Mouse (Mus musculus): ENCODE measurements around the gene Il17d. TPM values are rescaled to one million over a fixed set of nuclear protein-coding genes. Genes with fewer than 3 reads are reported as not detected.

Gene Il17d
- polyA plus RNA-seq, 1 experiment from 2014 or later, result 1.6 TPM

DNA sequence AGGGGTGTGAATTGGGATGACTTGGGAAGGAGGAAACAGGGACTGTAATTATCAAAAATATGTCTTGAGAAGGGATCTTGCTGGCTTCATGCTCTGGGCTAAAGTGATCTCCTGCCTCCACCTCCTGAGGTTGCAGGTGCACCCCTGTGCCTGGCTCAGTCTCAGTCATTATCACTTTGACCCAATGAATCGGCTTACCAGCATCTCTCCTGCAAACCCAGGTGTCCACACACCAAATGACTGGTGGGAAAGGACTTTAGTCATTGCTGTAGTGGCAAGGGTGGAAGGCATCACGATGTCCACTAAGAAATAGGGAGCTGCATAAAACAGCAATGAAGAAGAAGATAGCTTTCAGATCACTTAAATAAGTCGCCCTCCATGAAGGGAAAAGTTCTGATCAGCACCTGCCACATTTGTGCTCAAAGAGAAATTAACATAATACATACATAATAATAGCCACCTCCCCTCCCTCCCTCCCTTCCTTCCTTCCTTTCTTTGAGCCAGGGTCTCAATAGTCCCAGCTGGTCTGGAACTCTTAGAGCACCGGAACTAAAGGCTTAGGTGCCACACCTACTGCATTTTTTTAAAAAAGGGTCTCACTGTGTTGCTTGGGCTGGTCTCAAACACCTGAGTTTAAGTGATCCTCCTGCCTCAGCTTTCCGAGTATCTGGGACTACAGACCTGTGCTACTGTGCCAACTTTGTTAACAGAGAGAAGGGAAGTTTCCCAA lies 5.4 kb downstream of the Il17d start:
- Histone ChIP-seq H3K4me3 (ENCODE audit: low read depth, low read length) (no peak overlapping the region), H3K27ac (replicated peaks; ENCODE audit: low read depth, low read length) (no peak overlapping the region), H3K36me3 (replicated peaks; ENCODE audit: control insufficient read depth, insufficient read depth, low read depth, low read length) (no peaks in the 10 kb centered on the region), H3K4me2 (ENCODE audit: low read depth, low read length) (no peak overlapping the region), H3K9ac (replicated peaks; ENCODE audit: low read length) (no peak overlapping the region), H3K9me3 (replicated peaks; ENCODE audit: control insufficient read depth, low read length) (no peaks in the 10 kb centered on the region), H3K27me3 (ENCODE audit: control insufficient read depth, insufficient read depth, low read length) (peaks cover 4% of the 10 kb centered on the region), H3K4me1 (ENCODE audit: control insufficient read depth, insufficient read depth, low read length) (no peaks in the 10 kb centered on the region)
- no peak for DNase-seq (ENCODE audit: low spot score)
- ATAC-seq (replicated peaks; ENCODE audit: insufficient number of reproducible peaks, low FRiP score, low TSS enrichment, low read depth), result no peak
- 73% methylated on average over 5 of the region's 5 CpGs for WGBS

- Histone ChIP-seq H3K9ac (replicated peaks; ENCODE audit: low read length) (no peak overlapping the region), H3K4me2 (ENCODE audit: low read depth, low read length) (no peak overlapping the region), H3K4me3 (ENCODE audit: low read depth, low read length) (no peak overlapping the region), H3K9me3 (replicated peaks; ENCODE audit: control insufficient read depth, low read length) (no peaks in the 10 kb centered on the region), H3K27me3 (ENCODE audit: control insufficient read depth, insufficient read depth, low read length) (peaks cover 4% of the 10 kb centered on the region), H3K4me1 (ENCODE audit: control insufficient read depth, insufficient read depth, low read length) (no peaks in the 10 kb centered on the region), H3K36me3 (replicated peaks; ENCODE audit: control insufficient read depth, insufficient read depth, low read depth, low read length) (no peaks in the 10 kb centered on the region), H3K27ac (replicated peaks; ENCODE audit: low read depth, low read length) (no peak overlapping the region)
- DNase-seq (ENCODE audit: low spot score), result no peak
- no peak for ATAC-seq (replicated peaks; ENCODE audit: insufficient number of reproducible peaks, low FRiP score, low TSS enrichment, low read depth)
- 86% methylated on average over 3 of the region's 3 CpGs for WGBS
Observed at GRCm38 (mm10) chr14:57532577-57532976, 8.0 kb downstream of the Il17d start.

DNA sequence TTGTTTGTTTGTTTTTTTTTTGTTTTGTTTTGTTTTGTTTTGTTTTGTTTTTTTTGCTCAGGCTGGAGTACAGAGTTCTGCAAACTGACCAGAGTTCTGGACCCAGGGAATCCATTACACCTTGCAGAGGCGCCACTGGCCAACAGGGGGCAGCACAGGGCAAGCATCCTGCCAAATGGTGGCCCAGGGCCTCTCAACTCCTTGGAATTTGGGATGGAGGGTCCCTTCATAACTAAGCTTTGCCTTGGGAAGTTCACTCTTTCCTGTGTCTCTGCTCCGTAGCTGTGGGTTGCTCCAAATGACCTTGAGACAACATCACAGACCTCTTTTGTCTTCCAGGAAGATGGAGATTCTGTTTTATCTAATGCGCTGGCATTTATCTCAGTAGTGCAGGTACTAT lies 8.6 kb downstream of the Il17d start:
- Histone ChIP-seq H3K4me1 (ENCODE audit: control insufficient read depth, insufficient read depth, low read length) (no peaks in the 10 kb centered on the region), H3K27ac (replicated peaks; ENCODE audit: low read depth, low read length) (no peak overlapping the region), H3K36me3 (replicated peaks; ENCODE audit: control insufficient read depth, insufficient read depth, low read depth, low read length) (no peaks in the 10 kb centered on the region), H3K9me3 (replicated peaks; ENCODE audit: control insufficient read depth, low read length) (no peaks in the 10 kb centered on the region), H3K4me2 (ENCODE audit: low read depth, low read length) (no peak overlapping the region), H3K4me3 (ENCODE audit: low read depth, low read length) (no peak overlapping the region), H3K9ac (replicated peaks; ENCODE audit: low read length) (no peak overlapping the region), H3K27me3 (ENCODE audit: control insufficient read depth, insufficient read depth, low read length) (peaks cover 4% of the 10 kb centered on the region)
- 36% methylated on average over 3 of the region's 3 CpGs for WGBS
- ATAC-seq (replicated peaks; ENCODE audit: insufficient number of reproducible peaks, low FRiP score, low TSS enrichment, low read depth), result no peak
- DNase-seq (ENCODE audit: low spot score), result peak; percentile 66

DNA sequence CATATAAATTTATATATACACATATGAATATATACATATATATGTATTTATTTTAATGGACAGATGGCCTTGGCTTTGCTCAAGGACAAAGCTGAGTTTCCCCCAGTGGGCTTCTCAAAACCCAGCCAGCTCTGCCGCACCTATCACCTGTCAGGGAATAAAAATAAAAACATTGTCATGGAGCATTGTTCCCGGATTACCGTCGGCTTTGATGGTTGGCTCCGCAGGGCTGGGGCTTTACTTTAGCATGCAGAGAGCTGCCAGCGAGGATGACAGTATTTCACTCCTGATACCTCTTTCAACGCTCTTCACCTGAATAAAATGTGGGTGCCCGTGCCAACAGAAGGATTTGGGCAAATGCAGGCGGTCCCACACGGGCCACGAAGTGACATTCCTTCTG lies 9.3 kb downstream of the Il17d start:
- no peak overlapping the region for H3K27ac ChIP-seq (replicated peaks; ENCODE audit: low read depth, low read length)
- H3K9me3 ChIP-seq (replicated peaks; ENCODE audit: control insufficient read depth, low read length), result no peaks in the 10 kb centered on the region
- no peak overlapping the region for H3K4me3 ChIP-seq (ENCODE audit: low read depth, low read length)
- H3K4me2 ChIP-seq (ENCODE audit: low read depth, low read length), result no peak overlapping the region
- DNase-seq (ENCODE audit: low spot score) (no peak), ATAC-seq (replicated peaks; ENCODE audit: insufficient number of reproducible peaks, low FRiP score, low TSS enrichment, low read depth) (no peak)
- peaks cover 4% of the 10 kb centered on the region for H3K27me3 ChIP-seq (ENCODE audit: control insufficient read depth, insufficient read depth, low read length)
- no peaks in the 10 kb centered on the region for H3K36me3 ChIP-seq (replicated peaks; ENCODE audit: control insufficient read depth, insufficient read depth, low read depth, low read length)
- no peaks in the 10 kb centered on the region for H3K4me1 ChIP-seq (ENCODE audit: control insufficient read depth, insufficient read depth, low read length)
- WGBS, result 16% methylated on average over 11 of the region's 11 CpGs
- no peak overlapping the region for H3K9ac ChIP-seq (replicated peaks; ENCODE audit: low read length)

DNA sequence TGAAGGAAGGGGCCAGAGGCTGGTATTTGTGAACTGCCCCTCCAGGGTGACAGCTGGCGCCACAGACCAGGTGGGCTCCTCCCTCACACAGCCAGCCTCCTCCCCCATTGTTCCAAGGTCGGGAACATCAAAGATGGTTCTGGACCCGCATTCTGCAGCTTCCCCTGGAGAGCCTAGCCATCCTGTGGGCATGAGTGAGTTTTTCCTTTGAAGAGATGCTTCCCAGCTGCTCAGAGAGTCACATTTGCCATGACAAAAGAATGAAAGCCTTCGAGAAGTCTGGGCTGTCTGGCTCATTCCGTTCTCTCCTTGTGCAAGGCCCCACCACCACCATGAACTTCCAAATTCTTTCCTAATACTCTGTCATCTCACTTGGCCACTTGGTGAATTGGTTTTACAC lies 9.8 kb downstream of the Il17d start:
- Histone ChIP-seq H3K4me3 (ENCODE audit: low read depth, low read length) (no peak overlapping the region), H3K9ac (replicated peaks; ENCODE audit: low read length) (no peak overlapping the region), H3K27ac (replicated peaks; ENCODE audit: low read depth, low read length) (no peak overlapping the region), H3K36me3 (replicated peaks; ENCODE audit: control insufficient read depth, insufficient read depth, low read depth, low read length) (no peaks in the 10 kb centered on the region), H3K27me3 (ENCODE audit: control insufficient read depth, insufficient read depth, low read length) (peaks cover 4% of the 10 kb centered on the region), H3K9me3 (replicated peaks; ENCODE audit: control insufficient read depth, low read length) (no peaks in the 10 kb centered on the region), H3K4me1 (ENCODE audit: control insufficient read depth, insufficient read depth, low read length) (no peaks in the 10 kb centered on the region), H3K4me2 (ENCODE audit: low read depth, low read length) (no peak overlapping the region)
- WGBS, result 9% methylated on average over 5 of the region's 5 CpGs
- ATAC-seq (replicated peaks; ENCODE audit: insufficient number of reproducible peaks, low FRiP score, low TSS enrichment, low read depth), result no peak
- peak; percentile 15 for DNase-seq (ENCODE audit: low spot score)

DNA sequence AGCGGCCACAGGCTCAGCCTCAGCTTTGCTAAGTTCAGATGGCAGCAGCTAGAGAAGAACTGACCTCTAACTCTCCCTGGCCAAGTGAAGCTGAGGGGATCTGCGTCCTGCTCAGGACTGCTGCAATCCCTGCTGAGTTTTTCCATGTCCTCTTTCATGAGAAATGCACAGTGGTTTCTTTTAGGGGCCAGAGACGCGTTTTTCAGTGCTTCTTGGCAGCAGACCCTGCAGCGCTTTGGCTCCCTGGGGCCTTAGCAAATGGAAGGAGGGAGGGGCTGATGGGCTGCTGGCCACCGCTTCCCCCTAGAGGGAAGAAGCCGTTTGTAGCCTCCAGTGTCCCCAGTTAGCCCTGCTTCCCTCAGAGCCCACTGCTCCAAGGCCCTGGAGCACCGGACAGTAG lies 10.4 kb downstream of the Il17d start:
- no peak overlapping the region for H3K27ac ChIP-seq (replicated peaks; ENCODE audit: low read depth, low read length)
- H3K4me2 ChIP-seq (ENCODE audit: low read depth, low read length), result no peak overlapping the region
- WGBS, result 8% methylated on average over 8 of the region's 8 CpGs
- peaks cover 4% of the 10 kb centered on the region for H3K27me3 ChIP-seq (ENCODE audit: control insufficient read depth, insufficient read depth, low read length)
- DNase-seq (ENCODE audit: low spot score) (no peak), ATAC-seq (replicated peaks; ENCODE audit: insufficient number of reproducible peaks, low FRiP score, low TSS enrichment, low read depth) (no peak)
- no peak overlapping the region for H3K4me3 ChIP-seq (ENCODE audit: low read depth, low read length)
- no peaks in the 10 kb centered on the region for H3K36me3 ChIP-seq (replicated peaks; ENCODE audit: control insufficient read depth, insufficient read depth, low read depth, low read length)
- H3K9ac ChIP-seq (replicated peaks; ENCODE audit: low read length), result no peak overlapping the region
- no peaks in the 10 kb centered on the region for H3K9me3 ChIP-seq (replicated peaks; ENCODE audit: control insufficient read depth, low read length)
- no peaks in the 10 kb centered on the region for H3K4me1 ChIP-seq (ENCODE audit: control insufficient read depth, insufficient read depth, low read length)

- ATAC-seq (replicated peaks; ENCODE audit: insufficient number of reproducible peaks, low FRiP score, low TSS enrichment, low read depth), result no peak
- H3K9me3 ChIP-seq (replicated peaks; ENCODE audit: control insufficient read depth, low read length), result no peaks in the 10 kb centered on the region
- H3K9ac ChIP-seq (replicated peaks; ENCODE audit: low read length), result no peak overlapping the region
- DNase-seq (ENCODE audit: low spot score), result no peak
- H3K4me2 ChIP-seq (ENCODE audit: low read depth, low read length), result no peak overlapping the region
- no peak overlapping the region for H3K27ac ChIP-seq (replicated peaks; ENCODE audit: low read depth, low read length)
- H3K4me3 ChIP-seq (ENCODE audit: low read depth, low read length), result no peak overlapping the region
- no peaks in the 10 kb centered on the region for H3K36me3 ChIP-seq (replicated peaks; ENCODE audit: control insufficient read depth, insufficient read depth, low read depth, low read length)
- peaks cover 4% of the 10 kb centered on the region for H3K27me3 ChIP-seq (ENCODE audit: control insufficient read depth, insufficient read depth, low read length)
- WGBS, result 73% methylated on average over 6 of the region's 6 CpGs
- H3K4me1 ChIP-seq (ENCODE audit: control insufficient read depth, insufficient read depth, low read length), result no peaks in the 10 kb centered on the region
Observed at GRCm38 (mm10) chr14:57535646-57536045, 11.1 kb downstream of the Il17d start.

DNA sequence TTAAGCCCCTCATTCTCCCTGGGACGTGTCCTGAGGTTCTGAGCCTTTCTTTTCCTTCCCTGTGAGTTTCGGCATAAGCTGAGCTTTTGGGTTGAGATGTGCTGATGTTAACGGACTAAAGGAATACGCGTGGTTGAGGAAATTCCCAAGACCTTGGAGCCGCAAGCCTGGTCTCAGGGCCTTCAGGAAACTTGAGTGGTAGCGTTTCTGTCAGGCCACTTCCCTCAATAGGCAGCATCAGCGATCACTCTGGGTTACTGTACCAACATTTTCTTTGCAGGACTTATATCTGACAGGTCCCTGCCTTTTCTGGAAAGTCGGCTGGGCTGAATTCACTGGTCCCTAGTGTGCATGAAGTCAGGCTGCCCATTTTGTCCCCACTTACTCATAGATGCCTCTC lies 12.2 kb downstream of the Il17d start:
- 30% methylated on average over 9 of the region's 9 CpGs for WGBS
- H3K27ac ChIP-seq (replicated peaks; ENCODE audit: low read depth, low read length), result no peak overlapping the region
- no peak overlapping the region for H3K9ac ChIP-seq (replicated peaks; ENCODE audit: low read length)
- H3K27me3 ChIP-seq (ENCODE audit: control insufficient read depth, insufficient read depth, low read length), result peaks cover 4% of the 10 kb centered on the region
- no peaks in the 10 kb centered on the region for H3K36me3 ChIP-seq (replicated peaks; ENCODE audit: control insufficient read depth, insufficient read depth, low read depth, low read length)
- H3K4me2 ChIP-seq (ENCODE audit: low read depth, low read length), result no peak overlapping the region
- no peaks in the 10 kb centered on the region for H3K4me1 ChIP-seq (ENCODE audit: control insufficient read depth, insufficient read depth, low read length)
- DNase-seq (ENCODE audit: low spot score) (no peak), ATAC-seq (replicated peaks; ENCODE audit: insufficient number of reproducible peaks, low FRiP score, low TSS enrichment, low read depth) (no peak)
- H3K9me3 ChIP-seq (replicated peaks; ENCODE audit: control insufficient read depth, low read length), result no peaks in the 10 kb centered on the region
- no peak overlapping the region for H3K4me3 ChIP-seq (ENCODE audit: low read depth, low read length)
